Mouse (Mus musculus): ENCODE measurements around the gene Olfr247. TPM values are rescaled to one million over a fixed set of nuclear protein-coding genes. Genes with fewer than 3 reads are reported as not detected.
"Not testable (repeated sequence)": the region's sequence is repeated elsewhere in the genome, so short reads cannot be mapped to it uniquely, and the experiment has no call there.

The Olfr247 gene
- polyA plus RNA-seq (2015; fragmentation: Nextera tagmentation; extraction: Ambion mirVana) = not detected in 2 replicates

- H3K4me2 ChIP-seq; H3K9me3 ChIP-seq; H3K27ac ChIP-seq (replicated peaks); H3K9ac ChIP-seq; ATAC-seq (ENCODE audit: low FRiP score, low read depth); H3K4me3 ChIP-seq; H3K4me1 ChIP-seq (replicated peaks); H3K27me3 ChIP-seq; H3K36me3 ChIP-seq: not testable (repeated sequence)
- WGBS = no CpG with 5 or more reads among the region's 2 CpGs
Observed at GRCm38 (mm10) chr10:129976040-129976439, at the start of gene Olfr247. TSS of gene Olfr247 (minus strand) at chr10:129976140.

- H3K4me3 ChIP-seq = no peak within 1 kb of the TSS
- H3K9me3 ChIP-seq = no peaks in the 10 kb centered on the region
- no peak within 1 kb of the TSS for H3K4me2 ChIP-seq
- no peaks in the 10 kb centered on the region for H3K27me3 ChIP-seq
- H3K4me1 ChIP-seq (replicated peaks) = no peaks in the 10 kb centered on the region
- H3K9ac ChIP-seq = no peak within 1 kb of the TSS
- no peak for ATAC-seq (ENCODE audit: low FRiP score, low read depth)
- no peak within 1 kb of the TSS for H3K27ac ChIP-seq (replicated peaks)
- H3K36me3 ChIP-seq = no peaks in the 10 kb centered on the region
Observed at GRCm38 (mm10) chr10:130012321-130012720, 36.4 kb upstream of the Olfr247 start, which contains the start of gene Olfr820. TSS of gene Olfr820 (plus strand) at chr10:130012621.

- not testable (repeated sequence) for H3K4me3 ChIP-seq; H3K9me3 ChIP-seq; H3K4me2 ChIP-seq; H3K4me1 ChIP-seq (replicated peaks); ATAC-seq (ENCODE audit: low FRiP score, low read depth); H3K27ac ChIP-seq (replicated peaks); H3K9ac ChIP-seq; H3K27me3 ChIP-seq; H3K36me3 ChIP-seq
- 90% methylated on average over 4 of the region's 4 CpGs for WGBS
Observed at GRCm38 (mm10) chr10:130005366-130005765, 29.4 kb upstream of the Olfr247 start.

GRCm38 (mm10) chr10:130004104-130004503 lies 28.2 kb upstream of the Olfr247 start:
- H3K9me3 ChIP-seq; H3K4me2 ChIP-seq; H3K4me1 ChIP-seq (replicated peaks); H3K36me3 ChIP-seq; H3K27ac ChIP-seq (replicated peaks); H3K27me3 ChIP-seq; H3K4me3 ChIP-seq; ATAC-seq (ENCODE audit: low FRiP score, low read depth); H3K9ac ChIP-seq: not testable (repeated sequence)
- WGBS = 86% methylated on average over 4 of the region's 4 CpGs

GRCm38 (mm10) chr10:129984962-129985361 lies 9.0 kb upstream of the Olfr247 start, which contains the start of gene Gm10310:
TSS of gene Gm10310 (minus strand) at chr10:129985062.
- H3K4me2 ChIP-seq; H3K27ac ChIP-seq (replicated peaks); H3K36me3 ChIP-seq; H3K9ac ChIP-seq; H3K27me3 ChIP-seq; H3K4me1 ChIP-seq (replicated peaks); H3K9me3 ChIP-seq; H3K4me3 ChIP-seq; ATAC-seq (ENCODE audit: low FRiP score, low read depth): not testable (repeated sequence)
- WGBS = no CpG with 5 or more reads among the region's 1 CpGs

- not testable (repeated sequence) for ATAC-seq (ENCODE audit: low FRiP score, low read depth); H3K9me3 ChIP-seq; H3K36me3 ChIP-seq; H3K9ac ChIP-seq; H3K27ac ChIP-seq (replicated peaks); H3K27me3 ChIP-seq; H3K4me1 ChIP-seq (replicated peaks); H3K4me2 ChIP-seq; H3K4me3 ChIP-seq
- no CpG with 5 or more reads among the region's 3 CpGs for WGBS
Observed at GRCm38 (mm10) chr10:129981867-129982266, 5.9 kb upstream of the Olfr247 start.

- H3K27me3 ChIP-seq; ATAC-seq (ENCODE audit: low FRiP score, low read depth); H3K4me2 ChIP-seq; H3K27ac ChIP-seq (replicated peaks); H3K9me3 ChIP-seq; H3K4me1 ChIP-seq (replicated peaks); H3K36me3 ChIP-seq; H3K4me3 ChIP-seq; H3K9ac ChIP-seq: not testable (repeated sequence)
- no CpG with 5 or more reads among the region's 3 CpGs for WGBS
Observed at GRCm38 (mm10) chr10:129972994-129973393, 2.9 kb downstream of the Olfr247 start.

GRCm38 (mm10) chr10:129967166-129967565 lies 8.8 kb downstream of the Olfr247 start, which contains the start of gene Olfr819:
TSS of gene Olfr819 (minus strand) at chr10:129967266.
- WGBS = 89% methylated on average over 2 of the region's 2 CpGs
- not testable (repeated sequence) for H3K4me1 ChIP-seq (replicated peaks); ATAC-seq (ENCODE audit: low FRiP score, low read depth); H3K9me3 ChIP-seq; H3K36me3 ChIP-seq; H3K27me3 ChIP-seq; H3K9ac ChIP-seq; H3K4me3 ChIP-seq; H3K27ac ChIP-seq (replicated peaks); H3K4me2 ChIP-seq

- H3K9me3 ChIP-seq; H3K4me2 ChIP-seq; H3K4me1 ChIP-seq (replicated peaks); H3K4me3 ChIP-seq; H3K27ac ChIP-seq (replicated peaks); ATAC-seq (ENCODE audit: low FRiP score, low read depth); H3K9ac ChIP-seq; H3K36me3 ChIP-seq; H3K27me3 ChIP-seq: not testable (repeated sequence)
- WGBS = 96% methylated on average over 2 of the region's 3 CpGs
Observed at GRCm38 (mm10) chr10:129966232-129966631, 9.7 kb downstream of the Olfr247 start.

- H3K9ac ChIP-seq = no peak within 1 kb of the TSS
- H3K4me2 ChIP-seq = no peak within 1 kb of the TSS
- no peaks in the 10 kb centered on the region for H3K9me3 ChIP-seq
- no peaks in the 10 kb centered on the region for H3K4me1 ChIP-seq (replicated peaks)
- H3K36me3 ChIP-seq = no peaks in the 10 kb centered on the region
- no peak for ATAC-seq (ENCODE audit: low FRiP score, low read depth)
- no peak within 1 kb of the TSS for H3K4me3 ChIP-seq
- H3K27me3 ChIP-seq = no peaks in the 10 kb centered on the region
- WGBS = 93% methylated on average over 2 of the region's 2 CpGs
- no peak within 1 kb of the TSS for H3K27ac ChIP-seq (replicated peaks)
Observed at GRCm38 (mm10) chr10:129949000-129949399, 26.9 kb downstream of the Olfr247 start, which contains the start of gene Olfr818. TSS of gene Olfr818 (minus strand) at chr10:129949100.

Other genes starting within 250 kb of the Olfr247 start
- gene Olfr805, start 246.8 kb downstream of the Olfr247 start, polyA plus RNA-seq (2015; fragmentation: Nextera tagmentation; extraction: Ambion mirVana) = not detected in 2 replicates
- gene Olfr806, start 234.2 kb downstream of the Olfr247 start, polyA plus RNA-seq (2015; fragmentation: Nextera tagmentation; extraction: Ambion mirVana) = not detected in 2 replicates
- gene Olfr807, start 218.3 kb downstream of the Olfr247 start, polyA plus RNA-seq (2015; fragmentation: Nextera tagmentation; extraction: Ambion mirVana) = not detected in 2 replicates
- gene Olfr808, start 210.7 kb downstream of the Olfr247 start, polyA plus RNA-seq (2015; fragmentation: Nextera tagmentation; extraction: Ambion mirVana) = not detected in 2 replicates
- not detected in 2 replicates for gene Olfr809, start 201.5 kb downstream of the Olfr247 start, polyA plus RNA-seq (2015; fragmentation: Nextera tagmentation; extraction: Ambion mirVana)
- gene Olfr810, start 181.2 kb downstream of the Olfr247 start, polyA plus RNA-seq (2015; fragmentation: Nextera tagmentation; extraction: Ambion mirVana) = not detected in 2 replicates
- gene Olfr811, start 171.7 kb downstream of the Olfr247 start, polyA plus RNA-seq (2015; fragmentation: Nextera tagmentation; extraction: Ambion mirVana) = not detected in 2 replicates
- gene Olfr812, start 130.0 kb downstream of the Olfr247 start, polyA plus RNA-seq (2015; fragmentation: Nextera tagmentation; extraction: Ambion mirVana) = not detected in 2 replicates
- gene Olfr813, start 120.8 kb downstream of the Olfr247 start, polyA plus RNA-seq (2015; fragmentation: Nextera tagmentation; extraction: Ambion mirVana) = not detected in 2 replicates
- gene Olfr814, start 96.3 kb downstream of the Olfr247 start, polyA plus RNA-seq (2015; fragmentation: Nextera tagmentation; extraction: Ambion mirVana) = not detected in 2 replicates
- not detected in 2 replicates for gene Olfr815, start 70.3 kb downstream of the Olfr247 start, polyA plus RNA-seq (2015; fragmentation: Nextera tagmentation; extraction: Ambion mirVana)
- not detected in 2 replicates for gene Olfr816, start 60.5 kb downstream of the Olfr247 start, polyA plus RNA-seq (2015; fragmentation: Nextera tagmentation; extraction: Ambion mirVana)
- not detected in 2 replicates for gene Olfr818, start 27.0 kb downstream of the Olfr247 start, polyA plus RNA-seq (2015; fragmentation: Nextera tagmentation; extraction: Ambion mirVana)
- not detected in 2 replicates for gene Olfr819, start 8.9 kb downstream of the Olfr247 start, polyA plus RNA-seq (2015; fragmentation: Nextera tagmentation; extraction: Ambion mirVana)
- not detected in 2 replicates for gene Gm10310, start 8.9 kb upstream of the Olfr247 start, polyA plus RNA-seq (2015; fragmentation: Nextera tagmentation; extraction: Ambion mirVana)
- not detected in 2 replicates for gene Olfr820, start 36.5 kb upstream of the Olfr247 start, polyA plus RNA-seq (2015; fragmentation: Nextera tagmentation; extraction: Ambion mirVana)
- gene Olfr821, start 54.2 kb upstream of the Olfr247 start, polyA plus RNA-seq (2015; fragmentation: Nextera tagmentation; extraction: Ambion mirVana) = not detected in 2 replicates
- not detected in 2 replicates for gene Olfr822, start 95.1 kb upstream of the Olfr247 start, polyA plus RNA-seq (2015; fragmentation: Nextera tagmentation; extraction: Ambion mirVana)
- not detected in 2 replicates for gene Olfr823, start 139.2 kb upstream of the Olfr247 start, polyA plus RNA-seq (2015; fragmentation: Nextera tagmentation; extraction: Ambion mirVana)
- not detected in 2 replicates for gene Olfr824, start 153.9 kb upstream of the Olfr247 start, polyA plus RNA-seq (2015; fragmentation: Nextera tagmentation; extraction: Ambion mirVana)
- not detected in 2 replicates for gene Olfr825, start 190.6 kb upstream of the Olfr247 start, polyA plus RNA-seq (2015; fragmentation: Nextera tagmentation; extraction: Ambion mirVana)
- gene Olfr826, start 208.0 kb upstream of the Olfr247 start, polyA plus RNA-seq (2015; fragmentation: Nextera tagmentation; extraction: Ambion mirVana) = not detected in 2 replicates
- gene Olfr827, start 238.3 kb upstream of the Olfr247 start, polyA plus RNA-seq (2015; fragmentation: Nextera tagmentation; extraction: Ambion mirVana) = not detected in 2 replicates